In genomic region chr16:11197052-11197451, GRCm38 (mm10) we compare ENCODE assay signal across 32 mouse cellular contexts.
"Had no signal": no experiment of that assay in that cellular context is flagged by ENCODE, and none has a peak within 500 bp of the region (broad histone marks: within the 10 kb centered on the region; RNA-seq: fewer than 3 reads in every experiment).

No protein-coding gene starts in this region.

- H3K9me3 ChIP-seq: limb, embryonic 10.5 days; limb, embryonic 12.5 days; limb, embryonic 13.5 days; limb, embryonic 15.5 days; liver, embryonic 12.5 days; liver, embryonic 13.5 days; liver, embryonic 15.5 days; lung, embryonic 15.5 days; megakaryocyte, embryonic 14.5 days; midbrain, embryonic 10.5 days; midbrain, embryonic 12.5 days; midbrain, embryonic 13.5 days; midbrain, embryonic 15.5 days; neural tube, embryonic 12.5 days had no signal

- H3K27ac ChIP-seq: limb, embryonic 10.5 days; limb, embryonic 12.5 days; limb, embryonic 13.5 days; limb, embryonic 15.5 days; liver, embryonic 12.5 days; liver, embryonic 13.5 days; liver, embryonic 14.5 days; liver, embryonic 15.5 days; lung, embryonic 15.5 days; macrophage; midbrain, embryonic 10.5 days; midbrain, embryonic 12.5 days; midbrain, embryonic 13.5 days; midbrain, embryonic 15.5 days; neural tube, embryonic 12.5 days had no signal

- H3K4me2 ChIP-seq: limb, embryonic 12.5 days; limb, embryonic 13.5 days; limb, embryonic 15.5 days; liver, embryonic 11.5 days; liver, embryonic 12.5 days; liver, embryonic 13.5 days; liver, embryonic 15.5 days; lung, embryonic 14.5 days; lung, embryonic 15.5 days; midbrain, embryonic 11.5 days; midbrain, embryonic 12.5 days; midbrain, embryonic 13.5 days; midbrain, embryonic 15.5 days; neural tube, embryonic 12.5 days had no signal

- ATAC-seq: liver, embryonic 12.5 days; liver, postnatal 0 days; lung, postnatal 0 days; midbrain, embryonic 13.5 days; midbrain, embryonic 15.5 days; midbrain, embryonic 16.5 days had no signal

- H3K9ac ChIP-seq: limb, embryonic 12.5 days; limb, embryonic 13.5 days; limb, embryonic 15.5 days; liver, embryonic 12.5 days; liver, embryonic 13.5 days; liver, embryonic 14.5 days; liver, embryonic 15.5 days; liver, postnatal 0 days; lung, embryonic 14.5 days; lung, embryonic 15.5 days; midbrain, embryonic 12.5 days; midbrain, embryonic 13.5 days; midbrain, embryonic 15.5 days; neural tube, embryonic 12.5 days had no signal

- DNase-seq: left cerebral cortex, postnatal 4 days; liver; liver, embryonic 13.5 days; liver, postnatal 0 days; lung, adult 18-20 months; lung, adult 2 months; lung, embryonic 14.5 days; lung, postnatal 10 days; lung, postnatal 14 days; lung, postnatal 36 days; lung, postnatal 4 days; midbrain, embryonic 14.5 days had no signal

- H3K4me3 ChIP-seq: limb, embryonic 10.5 days; limb, embryonic 12.5 days; limb, embryonic 13.5 days; limb, embryonic 15.5 days; liver, embryonic 12.5 days; liver, embryonic 13.5 days; liver, embryonic 15.5 days; lung, embryonic 15.5 days; megakaryocyte, embryonic 14.5 days; midbrain, embryonic 10.5 days; midbrain, embryonic 12.5 days; midbrain, embryonic 13.5 days; midbrain, embryonic 15.5 days; myocyte; neural tube, embryonic 12.5 days had no signal

- H3K27me3 ChIP-seq: limb, embryonic 12.5 days; limb, embryonic 13.5 days; limb, embryonic 15.5 days; liver, embryonic 12.5 days; liver, embryonic 13.5 days; liver, embryonic 15.5 days; lung, embryonic 15.5 days; megakaryocyte, embryonic 14.5 days; midbrain, embryonic 12.5 days; midbrain, embryonic 13.5 days; midbrain, embryonic 15.5 days; neural tube, embryonic 12.5 days had no signal
